Mouse (Mus musculus) embryonic fibroblast, embryonic 13.5 days (primary cell): ENCODE results near the gene Akap10.

ENCODE experiments used
- CTCF ChIP-seq: IDR thresholded peaks from 2 replicates; pipeline ENCODE4 v1.5.1; 2011; ENCODE audit warnings: mild to moderate bottlenecking, control low read depth, low read length, moderate library complexity, borderline replicate concordance; ENCODE audit not compliant: insufficient read depth
- POLR2A ChIP-seq: IDR thresholded peaks from 2 replicates; pipeline ENCODE4 v1.6.1; 2011; ENCODE audit warnings: low read depth, mild to moderate bottlenecking, control low read depth, low read length, moderate library complexity

- TF ChIP-seq CTCF: no peak
- no peak for TF ChIP-seq POLR2A
Observed at GRCm38 (mm10) chr11:61949315-61949714, 19.3 kb upstream of the Akap10 start.
